Mouse (Mus musculus): ENCODE results near the gene Hpcal1. TPM values are rescaled to one million over a fixed set of nuclear protein-coding genes. Genes with fewer than 3 reads are reported as not detected.

Gene Hpcal1
- polyA plus RNA-seq, 1 experiment from 2014 or later = 39.1 TPM

GRCm38 (mm10) chr12:17679571-17679970 is 11.1 kb upstream of the Hpcal1 start:
- Histone ChIP-seq H3K4me1 (ENCODE audit: control insufficient read depth, insufficient read depth, low read length) (no peaks in the 10 kb centered on the region), H3K27ac (ENCODE audit: low read depth, low read length) (no peak overlapping the region), H3K4me3 (ENCODE audit: low read depth, low read length) (no peak overlapping the region), H3K36me3 (ENCODE audit: control insufficient read depth, insufficient read depth, low read length) (no peaks in the 10 kb centered on the region), H3K9ac (ENCODE audit: low read length) (no peak overlapping the region), H3K27me3 (ENCODE audit: control insufficient read depth, insufficient read depth, low read length) (no peaks in the 10 kb centered on the region), H3K4me2 (no peak overlapping the region), H3K9me3 (ENCODE audit: control insufficient read depth, low read length) (no peaks in the 10 kb centered on the region)
- 84% methylated on average over 4 of the region's 4 CpGs for WGBS
- DNase-seq (ENCODE audit: low spot score, missing footprints) = peak; percentile 26
- ATAC-seq (ENCODE audit: low FRiP score) = no peak

- Histone ChIP-seq H3K27ac (ENCODE audit: low read depth, low read length) (no peak overlapping the region), H3K4me1 (ENCODE audit: control insufficient read depth, insufficient read depth, low read length) (no peaks in the 10 kb centered on the region), H3K9ac (ENCODE audit: low read length) (no peak overlapping the region), H3K4me2 (no peak overlapping the region), H3K4me3 (ENCODE audit: low read depth, low read length) (no peak overlapping the region), H3K36me3 (ENCODE audit: control insufficient read depth, insufficient read depth, low read length) (no peaks in the 10 kb centered on the region), H3K9me3 (ENCODE audit: control insufficient read depth, low read length) (no peaks in the 10 kb centered on the region), H3K27me3 (ENCODE audit: control insufficient read depth, insufficient read depth, low read length) (no peaks in the 10 kb centered on the region)
- DNase-seq (ENCODE audit: low spot score, missing footprints) (peak; percentile 12), ATAC-seq (ENCODE audit: low FRiP score) (no peak)
- WGBS = 91% methylated on average over 2 of the region's 2 CpGs
Measured at GRCm38 (mm10) chr12:17682161-17682560, 8.5 kb upstream of the Hpcal1 start.

GRCm38 (mm10) chr12:17684315-17684714 is 6.3 kb upstream of the Hpcal1 start:
- ATAC-seq (ENCODE audit: low FRiP score) = no peak
- H3K9me3 ChIP-seq (ENCODE audit: control insufficient read depth, low read length) = no peaks in the 10 kb centered on the region
- H3K9ac ChIP-seq (ENCODE audit: low read length) = no peak overlapping the region
- no peaks in the 10 kb centered on the region for H3K36me3 ChIP-seq (ENCODE audit: control insufficient read depth, insufficient read depth, low read length)
- DNase-seq (ENCODE audit: low spot score, missing footprints) = no peak
- H3K4me3 ChIP-seq (ENCODE audit: low read depth, low read length) = no peak overlapping the region
- H3K27ac ChIP-seq (ENCODE audit: low read depth, low read length) = no peak overlapping the region
- H3K27me3 ChIP-seq (ENCODE audit: control insufficient read depth, insufficient read depth, low read length) = no peaks in the 10 kb centered on the region
- no peaks in the 10 kb centered on the region for H3K4me1 ChIP-seq (ENCODE audit: control insufficient read depth, insufficient read depth, low read length)
- 83% methylated on average over 1 of the region's 1 CpGs for WGBS
- no peak overlapping the region for H3K4me2 ChIP-seq

GRCm38 (mm10) chr12:17686116-17686515 is 4.5 kb upstream of the Hpcal1 start:
- 86% methylated on average over 2 of the region's 2 CpGs for WGBS
- Histone ChIP-seq H3K9ac (ENCODE audit: low read length) (no peak overlapping the region), H3K4me1 (ENCODE audit: control insufficient read depth, insufficient read depth, low read length) (no peaks in the 10 kb centered on the region), H3K27ac (ENCODE audit: low read depth, low read length) (no peak overlapping the region), H3K27me3 (ENCODE audit: control insufficient read depth, insufficient read depth, low read length) (no peaks in the 10 kb centered on the region), H3K9me3 (ENCODE audit: control insufficient read depth, low read length) (no peaks in the 10 kb centered on the region), H3K4me3 (ENCODE audit: low read depth, low read length) (no peak overlapping the region), H3K4me2 (no peak overlapping the region), H3K36me3 (ENCODE audit: control insufficient read depth, insufficient read depth, low read length) (no peaks in the 10 kb centered on the region)
- ATAC-seq (ENCODE audit: low FRiP score) (no peak), DNase-seq (ENCODE audit: low spot score, missing footprints) (peak; percentile 37)

GRCm38 (mm10) chr12:17688913-17689312 is 1.7 kb upstream of the Hpcal1 start:
- peak; percentile 60 for DNase-seq (ENCODE audit: low spot score, missing footprints)
- Histone ChIP-seq H3K4me1 (ENCODE audit: control insufficient read depth, insufficient read depth, low read length) (peaks cover 17% of the 10 kb centered on the region; the same call in 1 of the 2 replicates), H3K4me3 (ENCODE audit: low read depth, low read length) (no peak overlapping the region), H3K9ac (ENCODE audit: low read length) (no peak overlapping the region), H3K36me3 (ENCODE audit: control insufficient read depth, insufficient read depth, low read length) (no peaks in the 10 kb centered on the region), H3K27me3 (ENCODE audit: control insufficient read depth, insufficient read depth, low read length) (no peaks in the 10 kb centered on the region), H3K27ac (ENCODE audit: low read depth, low read length) (no peak overlapping the region), H3K9me3 (ENCODE audit: control insufficient read depth, low read length) (no peaks in the 10 kb centered on the region), H3K4me2 (no peak overlapping the region)
- ATAC-seq (ENCODE audit: low FRiP score) = no peak
- 90% methylated on average over 3 of the region's 3 CpGs for WGBS

- no peaks in the 10 kb centered on the region for H3K36me3 ChIP-seq (ENCODE audit: control insufficient read depth, insufficient read depth, low read length)
- H3K9ac ChIP-seq (ENCODE audit: low read length) = no peak overlapping the region; the same call in 1 of the 2 replicates
- peak; percentile 82 for DNase-seq (ENCODE audit: low spot score, missing footprints)
- peak overlapping the region; percentile 75 for H3K4me3 ChIP-seq (ENCODE audit: low read depth, low read length)
- no peak for ATAC-seq (ENCODE audit: low FRiP score)
- H3K9me3 ChIP-seq (ENCODE audit: control insufficient read depth, low read length) = no peaks in the 10 kb centered on the region
- H3K27ac ChIP-seq (ENCODE audit: low read depth, low read length) = no peak overlapping the region
- peaks cover 18% of the 10 kb centered on the region; the same call in 1 of the 2 replicates for H3K4me1 ChIP-seq (ENCODE audit: control insufficient read depth, insufficient read depth, low read length)
- 12% methylated on average over 20 of the region's 20 CpGs for WGBS
- peak overlapping the region; percentile 94 for H3K4me2 ChIP-seq
- no peaks in the 10 kb centered on the region for H3K27me3 ChIP-seq (ENCODE audit: control insufficient read depth, insufficient read depth, low read length)
Measured at GRCm38 (mm10) chr12:17689931-17690563, 609 bp upstream of the Hpcal1 start.

GRCm38 (mm10) chr12:17691320-17691876 is 742 bp downstream of the Hpcal1 start:
- DNase-seq (ENCODE audit: low spot score, missing footprints) (peak; percentile 96), ATAC-seq (ENCODE audit: low FRiP score) (peak; percentile 22)
- no peak overlapping the region for H3K27ac ChIP-seq (ENCODE audit: low read depth, low read length)

GRCm38 (mm10) chr12:17691891-17692321 is 1.2 kb downstream of the Hpcal1 start:
- peak overlapping the region; percentile 94 for H3K4me2 ChIP-seq
- peak; percentile 94 for DNase-seq (ENCODE audit: low spot score, missing footprints)
- no peak overlapping the region for H3K27ac ChIP-seq (ENCODE audit: low read depth, low read length)
- ATAC-seq (ENCODE audit: low FRiP score) = no peak
- H3K9me3 ChIP-seq (ENCODE audit: control insufficient read depth, low read length) = no peaks in the 10 kb centered on the region
- no peaks in the 10 kb centered on the region for H3K27me3 ChIP-seq (ENCODE audit: control insufficient read depth, insufficient read depth, low read length)
- H3K4me3 ChIP-seq (ENCODE audit: low read depth, low read length) = peak overlapping the region; percentile 75
- H3K9ac ChIP-seq (ENCODE audit: low read length) = peak overlapping the region; percentile 80
- WGBS = under 1% methylated on average over 23 of the region's 23 CpGs
- H3K4me1 ChIP-seq (ENCODE audit: control insufficient read depth, insufficient read depth, low read length) = peaks cover 18% of the 10 kb centered on the region; the same call in 1 of the 2 replicates
- no peaks in the 10 kb centered on the region for H3K36me3 ChIP-seq (ENCODE audit: control insufficient read depth, insufficient read depth, low read length)

More at GRCm38 (mm10) chr12:17691320-17691876, 742 bp downstream of the Hpcal1 start:
- H3K36me3 ChIP-seq (ENCODE audit: control insufficient read depth, insufficient read depth, low read length) = no peaks in the 10 kb centered on the region
- H3K9ac ChIP-seq (ENCODE audit: low read length) = peak overlapping the region; percentile 80
- no peaks in the 10 kb centered on the region for H3K27me3 ChIP-seq (ENCODE audit: control insufficient read depth, insufficient read depth, low read length)
- peak overlapping the region; percentile 94 for H3K4me2 ChIP-seq
- 1% methylated on average over 30 of the region's 30 CpGs for WGBS
- peaks cover 18% of the 10 kb centered on the region; the same call in 1 of the 2 replicates for H3K4me1 ChIP-seq (ENCODE audit: control insufficient read depth, insufficient read depth, low read length)
- H3K4me3 ChIP-seq (ENCODE audit: low read depth, low read length) = peak overlapping the region; percentile 75
- H3K9me3 ChIP-seq (ENCODE audit: control insufficient read depth, low read length) = no peaks in the 10 kb centered on the region

GRCm38 (mm10) chr12:17692356-17692755 is 1.7 kb downstream of the Hpcal1 start:
- H3K9me3 ChIP-seq (ENCODE audit: control insufficient read depth, low read length) = no peaks in the 10 kb centered on the region
- ATAC-seq (ENCODE audit: low FRiP score) = no peak
- H3K4me1 ChIP-seq (ENCODE audit: control insufficient read depth, insufficient read depth, low read length) = peaks cover 23% of the 10 kb centered on the region; the same call in 1 of the 2 replicates
- 28% methylated on average over 5 of the region's 5 CpGs for WGBS
- peak; percentile 87 for DNase-seq (ENCODE audit: low spot score, missing footprints)
- peak overlapping the region; percentile 80 for H3K9ac ChIP-seq (ENCODE audit: low read length)
- H3K36me3 ChIP-seq (ENCODE audit: control insufficient read depth, insufficient read depth, low read length) = no peaks in the 10 kb centered on the region
- no peaks in the 10 kb centered on the region for H3K27me3 ChIP-seq (ENCODE audit: control insufficient read depth, insufficient read depth, low read length)
- no peak overlapping the region for H3K27ac ChIP-seq (ENCODE audit: low read depth, low read length)
- H3K4me3 ChIP-seq (ENCODE audit: low read depth, low read length) = peak overlapping the region; percentile 75
- peak overlapping the region; percentile 94 for H3K4me2 ChIP-seq

All from midbrain, embryonic 11.5 days (tissue).